Mouse (Mus musculus): Measurements from ENCODE around the gene Rab3il1.
"Not testable (repeated sequence)": the region's sequence is repeated elsewhere in the genome, so short reads cannot be mapped to it uniquely, and the experiment has no call there.

Gene Rab3il1

DNA sequence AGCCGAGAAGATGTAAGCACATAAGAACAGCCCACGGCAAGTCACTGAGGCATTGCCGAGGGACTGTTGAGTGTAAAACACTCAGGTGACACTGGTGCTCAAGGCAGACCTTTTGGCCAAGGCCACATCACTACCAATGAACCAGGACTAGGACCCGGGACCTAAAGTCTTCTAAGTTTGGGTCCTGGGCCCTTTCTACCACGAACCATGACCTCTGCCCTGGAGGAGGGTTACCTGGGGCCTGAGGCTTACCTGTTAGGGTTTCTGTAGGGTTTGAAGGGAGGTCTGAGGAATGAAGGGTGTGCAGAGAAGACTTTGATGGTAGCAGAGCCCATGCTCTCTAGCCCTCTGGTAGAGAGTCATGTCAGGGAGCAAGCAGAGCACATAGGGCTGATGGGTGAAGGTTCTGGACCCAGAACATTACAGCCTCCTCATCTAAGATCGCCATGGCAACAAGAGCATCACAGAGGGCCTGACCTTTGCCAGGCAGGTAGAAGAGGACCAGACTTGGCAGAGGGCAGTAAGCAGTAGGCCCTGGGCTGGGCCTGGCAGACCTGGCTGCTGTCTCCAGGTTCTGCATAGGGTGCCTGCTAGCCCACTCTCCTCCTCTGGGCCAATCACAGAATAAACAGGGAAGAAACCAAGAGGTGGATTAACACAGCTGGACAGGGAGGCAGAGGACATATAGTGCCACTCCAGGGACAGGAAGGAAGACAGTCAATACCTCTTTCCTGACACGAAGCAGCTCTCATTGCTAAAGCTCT lies at the start of gene Rab3il1, which contains the start of gene Best1:
Rab3il1 (plus strand) TSS at position 464 of the 764 bp plus-strand sequence.
Best1 (minus strand) TSS at position 428 of the 764 bp plus-strand sequence.
- no peak for DNase-seq (ENCODE audit: low spot score)

DNA sequence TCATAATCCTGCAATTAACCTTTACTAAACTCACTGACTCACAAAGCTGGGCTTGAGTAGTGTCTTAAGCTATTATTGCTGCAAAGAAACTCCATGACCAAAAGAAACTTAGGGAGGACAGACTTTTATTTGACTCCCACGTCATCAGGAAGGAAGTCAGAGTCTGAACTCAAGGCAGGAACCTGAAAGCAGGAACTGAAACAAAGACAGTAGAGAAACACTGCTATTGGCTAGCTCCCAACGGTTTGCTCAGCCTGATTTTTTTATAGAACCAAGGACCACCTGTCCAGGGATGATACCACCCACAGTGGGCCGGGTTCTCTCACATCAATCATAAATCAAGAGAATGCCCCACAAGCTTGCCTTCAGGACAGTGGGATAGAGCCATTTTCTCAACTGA lies 49.1 kb upstream of the Rab3il1 start:
- no peak for DNase-seq (ENCODE audit: low spot score)

DNA sequence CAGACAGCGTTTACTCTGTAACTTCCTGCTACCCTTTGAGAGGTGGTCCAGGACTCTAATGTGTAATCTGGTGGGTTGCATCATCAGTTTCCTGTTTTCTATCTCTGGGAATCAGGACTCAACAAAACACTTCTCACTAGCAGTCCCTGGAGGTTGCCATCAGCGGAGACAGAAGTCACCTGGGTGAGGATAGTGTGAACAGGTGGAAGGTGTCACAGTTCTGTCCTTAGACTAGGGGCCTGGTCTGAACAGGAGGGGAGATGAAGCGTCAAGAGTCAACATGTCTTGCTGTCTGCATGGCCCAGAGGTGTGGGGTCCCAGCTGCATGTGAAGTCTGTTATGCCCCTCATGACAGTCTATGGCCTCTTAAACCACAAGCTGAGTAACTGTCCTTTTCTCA lies 48.6 kb upstream of the Rab3il1 start:
- no peak for DNase-seq (ENCODE audit: low spot score)

DNA sequence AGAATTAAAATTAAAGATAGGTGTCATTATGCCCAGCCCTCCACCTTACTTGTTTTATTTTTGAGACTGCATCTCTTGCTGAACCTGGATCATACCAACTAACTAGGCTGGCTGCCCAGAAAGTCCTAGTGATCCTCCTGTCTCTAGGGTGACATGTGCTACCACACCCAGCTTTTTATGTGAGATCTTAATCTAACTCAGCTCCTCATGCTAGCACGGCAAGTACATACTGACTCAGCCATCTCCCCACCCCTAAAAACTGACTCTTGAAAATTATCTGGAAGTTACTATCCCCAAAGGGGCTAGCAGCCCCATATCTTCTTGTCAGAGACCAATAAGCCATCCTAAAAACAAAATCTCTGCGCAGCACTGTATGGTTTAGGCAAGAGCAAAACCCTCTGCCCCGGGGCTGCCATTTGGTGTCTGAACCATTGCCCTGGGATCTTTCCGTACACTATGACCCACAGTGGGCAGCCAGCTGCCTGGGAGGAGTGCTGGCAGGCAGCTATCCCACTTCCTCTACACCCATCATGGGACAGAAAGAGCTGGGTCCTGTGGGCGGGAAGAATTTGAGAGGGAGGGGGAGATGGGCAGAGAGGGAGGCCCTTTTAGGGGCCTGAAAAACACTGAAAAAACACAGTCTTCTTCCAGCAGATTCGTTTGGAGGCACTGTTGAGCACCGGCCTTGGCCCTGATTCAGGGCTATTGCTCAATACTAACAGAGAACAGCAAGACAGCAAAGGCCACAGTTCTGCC lies 47.2 kb upstream of the Rab3il1 start:
- DNase-seq (ENCODE audit: low spot score), result peak; percentile 37

DNA sequence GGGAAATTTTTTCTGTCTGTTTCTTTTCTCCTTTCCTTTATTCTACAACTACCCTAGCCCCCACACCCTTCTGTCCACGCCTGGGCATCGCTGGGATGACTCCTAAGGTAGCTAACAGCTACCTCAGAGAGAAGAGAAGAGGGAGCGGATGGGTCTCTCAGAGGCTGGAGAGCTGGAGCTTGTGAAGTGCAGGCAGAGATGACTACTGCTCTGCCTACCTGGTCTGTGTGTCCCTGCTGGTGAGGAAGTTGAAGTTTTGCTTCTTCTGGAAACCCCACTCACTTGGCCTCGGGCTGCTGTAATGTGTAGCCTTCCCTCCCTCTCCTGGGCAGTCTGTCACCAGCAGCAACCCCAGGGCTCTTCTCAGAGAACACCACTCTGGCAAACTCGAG lies 46.7 kb upstream of the Rab3il1 start:
- peak; percentile 14 for DNase-seq (ENCODE audit: low spot score)

DNA sequence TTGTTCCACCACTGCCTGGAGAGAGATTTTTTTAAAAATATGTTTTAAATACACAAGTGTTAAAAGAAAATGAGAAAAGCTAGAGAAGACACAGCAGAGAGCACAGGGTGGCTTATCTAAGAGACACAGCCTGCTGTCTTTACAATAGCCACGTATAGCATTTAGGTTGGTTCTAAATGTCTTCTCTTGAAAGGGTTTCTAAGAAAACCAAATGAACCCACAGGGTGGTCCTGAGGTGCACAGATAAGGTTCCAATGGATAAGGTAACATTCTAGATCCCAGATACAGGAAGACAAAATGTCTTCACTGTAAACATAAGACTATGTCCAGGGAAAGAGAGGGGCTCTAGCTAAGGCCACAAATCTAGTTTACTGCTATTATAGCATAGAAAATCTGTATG lies 46.0 kb upstream of the Rab3il1 start:
- no peak for DNase-seq (ENCODE audit: low spot score)

DNA sequence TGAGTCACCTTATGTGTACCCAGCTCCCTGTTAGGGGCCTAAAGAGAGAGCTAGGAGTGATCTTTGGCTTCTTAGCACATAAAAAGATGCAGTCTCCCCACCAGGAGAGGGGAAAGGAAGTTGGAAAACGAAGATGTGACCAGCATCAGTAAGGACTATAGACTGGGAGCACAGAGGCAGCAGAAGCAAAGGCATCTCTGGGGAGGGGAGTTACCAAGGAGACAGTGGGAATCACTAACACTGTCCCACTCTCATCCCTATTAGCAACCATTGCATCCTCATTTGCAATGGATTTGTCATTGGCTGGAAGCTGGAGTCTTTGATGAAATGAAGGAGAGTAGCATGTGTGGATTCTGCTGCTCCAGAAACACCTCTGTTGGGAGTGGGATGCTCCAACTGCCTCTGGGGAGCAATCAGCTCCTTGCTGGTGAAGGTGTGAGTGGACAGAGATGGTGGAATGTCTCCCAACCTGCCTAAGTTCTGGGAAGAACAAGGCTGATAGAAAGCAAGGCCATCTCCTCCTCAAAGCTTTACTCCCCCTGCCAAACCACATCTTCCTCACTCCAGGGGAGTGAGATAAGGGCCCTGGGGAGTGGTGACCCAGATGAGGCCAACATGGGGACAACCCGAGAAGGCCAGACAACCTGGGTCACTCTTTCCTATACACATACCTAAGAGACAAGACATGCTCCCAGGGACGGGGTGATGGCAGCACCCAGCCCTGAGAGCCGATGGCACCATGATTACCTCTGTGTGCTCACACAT lies 44.7 kb upstream of the Rab3il1 start:
- DNase-seq (ENCODE audit: low spot score), result no peak

DNA sequence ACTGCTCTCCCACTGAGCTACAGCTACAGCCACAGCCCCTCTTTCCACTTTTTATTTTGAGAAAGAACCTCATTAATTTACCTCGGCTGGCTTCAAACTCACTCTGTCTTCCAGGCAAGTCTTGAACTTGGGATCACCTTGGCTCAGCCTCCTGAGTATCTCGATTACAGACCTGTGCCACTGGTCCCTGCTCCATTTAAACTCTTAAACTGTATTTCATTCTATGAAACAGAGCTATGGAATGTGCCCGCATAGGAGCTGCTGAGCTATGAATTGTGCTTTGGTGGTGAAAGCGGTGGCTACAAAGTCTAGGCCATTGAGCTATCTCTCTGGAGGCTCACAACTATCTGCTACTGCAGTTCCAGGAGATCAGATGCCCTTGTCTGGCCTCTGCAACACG lies 43.5 kb upstream of the Rab3il1 start:
- no peak for DNase-seq (ENCODE audit: low spot score)

DNA sequence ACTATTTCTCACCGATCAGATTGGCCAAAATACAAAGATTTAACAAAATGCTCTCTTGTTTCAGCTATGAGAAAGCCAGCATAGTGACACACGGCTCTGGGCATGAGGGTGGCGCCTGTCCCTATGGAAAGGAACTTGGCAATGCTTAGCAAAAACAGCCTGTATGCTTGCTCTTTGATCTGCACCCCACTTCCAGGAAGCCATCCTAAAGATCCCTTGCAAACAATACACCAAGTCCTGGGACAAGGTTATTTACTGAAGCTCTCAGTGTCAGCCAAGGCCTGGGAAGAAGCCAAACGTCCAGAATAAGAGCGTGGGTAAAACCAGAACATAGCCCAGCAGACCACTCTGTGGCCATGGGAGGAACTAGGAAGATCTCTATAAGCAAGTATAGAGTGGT lies 40.7 kb upstream of the Rab3il1 start:
- no peak for DNase-seq (ENCODE audit: low spot score)

DNA sequence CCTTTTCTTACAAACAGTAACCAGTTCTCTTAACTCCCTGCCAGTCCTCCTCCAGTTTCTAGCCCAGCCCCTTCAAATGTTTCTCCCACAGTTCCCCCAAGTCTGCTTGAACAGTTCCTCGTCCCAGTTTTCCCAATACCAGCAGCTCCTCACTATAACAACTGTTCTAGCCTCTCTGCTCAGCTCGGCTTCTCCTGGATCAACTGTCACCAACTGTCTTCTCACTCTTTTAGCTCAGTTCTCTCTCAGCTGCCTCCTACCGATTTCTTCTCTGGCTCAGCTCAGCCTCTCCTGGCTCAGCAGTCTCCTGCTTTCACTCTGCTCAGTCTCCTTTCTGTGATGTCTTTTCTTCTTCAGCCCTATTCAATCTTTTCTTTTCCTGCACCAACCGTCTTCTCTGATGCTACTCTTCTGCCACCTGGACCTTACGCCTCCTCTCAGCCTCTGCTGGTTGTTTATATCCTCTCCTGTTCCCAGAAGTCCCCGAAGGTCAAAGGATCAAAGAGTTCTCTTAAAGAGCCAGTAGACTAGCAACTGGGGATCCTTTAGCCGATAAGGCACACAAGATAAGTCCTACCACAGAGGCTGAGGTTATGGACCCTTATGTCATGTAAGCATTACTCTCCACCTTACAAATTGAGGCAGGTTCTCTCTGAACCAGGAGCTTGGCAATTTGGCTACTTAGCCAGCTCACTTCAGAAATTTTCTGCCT lies 37.1 kb upstream of the Rab3il1 start:
- DNase-seq (ENCODE audit: low spot score), result no peak

DNA sequence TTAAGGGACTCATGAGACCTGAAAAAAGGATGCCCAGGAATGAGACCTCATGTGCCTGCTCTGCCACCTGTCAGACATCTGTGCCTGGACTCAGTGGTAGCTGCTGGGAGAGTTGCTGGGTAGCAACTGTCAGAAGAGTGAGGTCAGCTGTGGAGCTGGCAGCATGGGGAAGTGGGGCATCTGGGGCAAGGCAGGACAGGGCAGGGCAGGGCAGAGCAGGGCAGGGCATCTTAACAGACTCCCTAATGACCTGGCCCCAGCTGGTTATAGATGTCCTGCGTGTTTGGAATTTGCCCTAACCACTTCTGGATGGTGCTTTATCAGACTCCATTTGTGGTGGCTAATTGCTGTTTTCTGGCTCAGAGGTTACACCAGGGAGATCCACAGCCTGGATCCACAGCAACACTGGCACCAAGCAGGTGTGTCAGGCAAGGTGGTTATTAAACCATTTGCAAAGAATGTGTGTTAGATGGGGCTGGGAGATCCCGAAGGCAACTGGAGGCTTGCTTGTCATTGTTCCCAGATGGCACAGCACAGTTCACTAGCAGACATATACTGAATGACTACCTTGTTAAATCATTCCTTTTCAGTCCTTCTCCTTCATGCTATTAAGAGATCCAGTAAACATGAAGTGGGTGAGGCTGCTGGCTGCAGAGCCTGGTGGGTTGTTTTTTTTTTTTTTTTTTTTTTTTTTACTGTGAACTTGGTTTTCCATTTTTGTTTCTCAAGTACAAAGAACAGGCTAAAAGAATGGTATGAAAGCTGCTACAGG lies 35.2 kb upstream of the Rab3il1 start:
- no peak for DNase-seq (ENCODE audit: low spot score)

DNA sequence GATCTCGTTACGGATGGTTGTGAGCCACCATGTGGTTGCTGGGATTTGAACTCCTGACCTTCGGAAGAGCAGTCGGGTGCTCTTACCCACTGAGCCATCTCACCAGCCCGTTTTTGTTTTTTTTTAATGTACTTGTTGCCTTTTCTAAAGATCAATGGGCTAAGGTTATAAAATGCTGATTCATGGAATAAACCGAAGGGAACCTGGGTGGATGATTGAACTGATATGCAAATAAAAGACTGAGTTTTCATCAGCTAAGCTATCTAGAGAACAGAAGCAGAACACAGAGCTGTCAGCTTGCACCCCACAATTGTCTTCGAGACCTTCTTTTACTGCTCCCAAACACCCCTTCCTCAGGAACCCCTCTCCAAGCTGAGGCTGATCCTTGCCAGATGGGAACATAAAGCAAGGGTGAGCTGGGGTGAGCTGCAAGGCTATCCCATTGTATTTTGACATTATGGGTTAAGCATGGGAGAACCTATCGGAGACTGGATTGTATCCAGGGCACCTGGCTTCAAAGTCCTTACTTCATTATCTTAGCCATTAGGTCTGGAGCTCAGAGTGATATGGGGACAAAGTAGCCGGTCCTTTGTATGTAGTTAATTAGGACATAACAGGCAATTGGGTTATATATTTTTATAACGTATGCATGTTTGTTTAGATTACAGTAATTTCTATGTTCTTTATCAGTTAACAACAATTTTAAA lies 33.2 kb upstream of the Rab3il1 start:
- no peak for DNase-seq (ENCODE audit: low spot score)

DNA sequence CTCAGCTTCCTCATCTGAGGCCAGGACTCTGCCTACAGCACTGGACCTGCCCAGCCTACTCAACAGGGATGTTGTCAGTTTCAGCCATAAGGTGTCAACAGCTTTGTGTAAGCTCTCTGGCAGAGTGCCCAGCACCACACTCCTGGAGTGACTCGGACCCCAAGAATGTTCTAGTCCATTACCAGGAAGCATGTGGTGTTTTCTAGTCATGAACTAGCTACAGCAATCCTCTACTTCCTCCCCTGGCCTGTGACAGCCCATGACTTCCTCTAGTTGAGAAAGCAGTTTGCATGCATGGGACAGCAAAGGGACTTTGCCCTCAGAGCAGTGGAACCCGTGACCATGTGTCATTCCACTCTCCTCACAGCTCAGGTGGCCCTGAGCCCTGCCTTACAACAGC lies 26.6 kb upstream of the Rab3il1 start:
- not testable (repeated sequence) for DNase-seq (ENCODE audit: low spot score)

DNA sequence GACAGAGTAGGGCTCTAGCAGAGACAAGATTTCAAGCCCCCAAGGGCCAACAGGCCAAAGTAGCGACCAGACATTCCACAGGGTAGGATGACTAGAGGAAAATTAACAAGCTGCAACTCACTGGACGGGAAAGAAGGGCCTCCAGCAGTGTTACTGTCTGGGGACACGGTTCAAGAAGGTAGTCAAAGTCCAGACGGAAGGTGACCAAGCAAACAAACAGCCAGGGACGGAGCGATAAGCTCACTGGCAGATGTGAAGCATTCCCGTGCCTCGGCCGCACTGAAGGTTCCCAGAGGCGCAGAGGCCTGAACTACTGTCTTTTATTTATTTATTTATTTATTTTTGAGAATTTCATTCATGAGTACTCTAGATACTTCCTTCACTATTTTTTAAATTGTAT lies 24.4 kb upstream of the Rab3il1 start:
- no peak for DNase-seq (ENCODE audit: low spot score)

DNA sequence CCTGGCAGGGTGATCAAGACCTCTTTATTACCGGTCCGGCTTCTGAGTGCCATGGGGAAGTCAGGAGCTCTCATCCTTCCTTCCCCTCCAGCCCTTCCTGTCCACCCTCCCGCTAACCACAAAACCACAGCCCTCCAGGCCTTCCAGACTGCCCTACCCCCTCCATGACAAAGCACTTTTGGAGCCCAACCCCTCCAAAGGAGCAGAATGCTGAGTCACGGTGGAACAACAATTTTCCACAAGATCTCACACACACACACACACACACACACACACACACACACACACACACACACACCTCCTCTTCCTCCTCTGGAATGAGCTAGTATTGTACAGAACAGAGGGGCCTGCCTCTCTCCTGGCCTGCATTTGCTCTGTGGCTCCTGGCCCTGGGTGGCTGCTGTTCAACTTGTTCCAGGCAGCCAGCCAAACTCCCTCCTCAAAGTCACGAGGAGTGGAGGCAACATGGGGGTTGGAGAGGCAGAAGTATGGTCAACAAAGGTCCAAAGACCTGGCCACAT lies 23.0 kb upstream of the Rab3il1 start:
- DNase-seq (ENCODE audit: low spot score), result peak; percentile 42

DNA sequence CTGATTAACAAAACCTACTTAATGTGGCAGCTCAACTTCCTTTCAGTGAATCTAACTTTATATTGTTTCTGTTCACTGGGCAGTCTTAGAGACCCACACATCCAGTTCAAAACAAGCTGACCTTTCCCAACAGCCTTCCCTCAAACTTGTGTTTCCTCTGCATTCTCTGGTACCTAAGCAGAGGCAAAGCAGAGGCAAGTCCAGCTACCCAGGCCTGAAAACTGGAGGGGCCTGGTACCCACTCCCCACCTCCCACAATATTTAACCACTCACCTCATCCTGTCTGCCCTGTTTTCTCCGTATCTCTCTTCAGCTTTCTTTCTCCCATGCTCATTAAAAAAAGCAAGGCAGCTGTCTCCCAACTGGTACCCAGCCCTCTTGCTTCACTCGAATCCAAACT lies 22.3 kb upstream of the Rab3il1 start:
- no peak for DNase-seq (ENCODE audit: low spot score)

DNA sequence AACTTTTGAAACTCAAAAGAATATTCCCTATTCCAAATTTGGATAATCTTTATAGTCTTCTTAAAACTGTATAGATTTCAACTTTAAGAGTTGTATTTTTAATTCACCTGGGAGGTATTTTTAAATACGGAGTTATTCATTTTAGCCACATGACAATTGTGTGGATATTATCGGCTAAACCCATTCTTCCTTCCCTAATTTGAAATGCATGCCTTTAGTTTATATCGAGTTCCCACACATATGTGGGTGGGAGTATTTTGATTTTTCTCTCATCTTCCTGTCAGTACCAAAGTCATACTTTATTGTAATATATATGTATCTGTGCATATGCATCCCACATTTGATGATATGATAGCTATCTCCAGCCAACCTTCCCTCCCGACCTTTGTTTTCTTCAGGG lies 21.2 kb upstream of the Rab3il1 start, which contains the start of gene Fth1:
Fth1 (plus strand) TSS at position 341 of the 400 bp plus-strand sequence.
- DNase-seq (ENCODE audit: low spot score), result no peak

DNA sequence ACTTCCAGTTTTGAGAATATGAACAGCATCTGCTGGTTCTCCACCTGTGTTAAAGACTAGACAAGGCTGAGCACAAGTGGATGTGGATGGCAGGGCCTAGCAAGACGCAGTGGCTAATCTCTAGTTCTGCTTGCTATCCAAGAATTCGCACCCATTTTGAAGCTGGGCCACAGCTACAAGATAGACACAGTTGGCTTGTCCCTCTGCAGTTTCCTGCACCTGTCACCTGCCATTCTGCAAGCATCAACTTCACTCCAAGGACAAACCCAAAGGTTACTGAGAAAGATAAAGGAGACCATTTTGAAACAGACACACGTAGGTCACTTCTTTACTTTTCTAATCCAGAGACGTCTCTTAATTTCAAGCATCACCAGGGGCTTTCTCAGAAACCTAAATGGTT lies 19.8 kb upstream of the Rab3il1 start:
- no peak for DNase-seq (ENCODE audit: low spot score)

DNA sequence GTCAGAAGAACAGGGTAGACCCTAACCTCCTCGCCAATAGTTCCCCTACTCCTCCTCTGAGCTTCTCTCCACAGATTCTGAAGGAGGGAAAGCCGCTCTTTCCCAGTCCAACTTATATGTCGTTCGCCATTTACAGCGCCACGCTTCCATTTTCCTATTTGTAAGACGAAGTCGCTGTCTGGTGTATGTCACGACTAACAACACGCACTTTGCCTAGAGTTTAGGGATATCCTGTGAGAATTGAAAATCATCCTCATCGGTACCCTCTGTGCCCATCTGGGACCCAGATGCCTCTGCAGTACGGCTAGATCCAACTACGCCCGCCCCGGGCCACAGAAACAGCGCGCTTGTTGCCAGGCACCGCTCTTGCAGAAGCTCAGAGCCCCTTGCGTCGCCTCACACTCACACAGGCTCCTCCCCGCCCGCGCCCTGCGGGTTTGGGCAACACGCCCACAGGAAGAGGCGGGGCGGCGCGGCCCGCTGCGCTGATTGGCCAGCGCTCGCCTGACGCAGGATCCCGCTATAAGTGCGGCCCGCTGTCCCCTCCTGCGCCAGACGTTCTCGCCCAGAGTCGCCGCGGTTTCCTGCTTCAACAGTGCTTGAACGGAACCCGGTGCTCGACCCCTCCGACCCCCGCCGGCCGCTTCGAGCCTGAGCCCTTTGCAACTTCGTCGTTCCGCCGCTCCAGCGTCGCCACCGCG lies 19.2 kb upstream of the Rab3il1 start:
- peak; percentile 99 for DNase-seq (ENCODE audit: low spot score)
